Mouse (Mus musculus): ENCODE data around the gene Nrip1. TPM values are rescaled to one million over a fixed set of nuclear protein-coding genes. Genes with fewer than 3 reads are reported as not detected.

The Nrip1 gene
- polyA plus RNA-seq, 1 experiment from 2014 or later, result 19.1 TPM

DNA sequence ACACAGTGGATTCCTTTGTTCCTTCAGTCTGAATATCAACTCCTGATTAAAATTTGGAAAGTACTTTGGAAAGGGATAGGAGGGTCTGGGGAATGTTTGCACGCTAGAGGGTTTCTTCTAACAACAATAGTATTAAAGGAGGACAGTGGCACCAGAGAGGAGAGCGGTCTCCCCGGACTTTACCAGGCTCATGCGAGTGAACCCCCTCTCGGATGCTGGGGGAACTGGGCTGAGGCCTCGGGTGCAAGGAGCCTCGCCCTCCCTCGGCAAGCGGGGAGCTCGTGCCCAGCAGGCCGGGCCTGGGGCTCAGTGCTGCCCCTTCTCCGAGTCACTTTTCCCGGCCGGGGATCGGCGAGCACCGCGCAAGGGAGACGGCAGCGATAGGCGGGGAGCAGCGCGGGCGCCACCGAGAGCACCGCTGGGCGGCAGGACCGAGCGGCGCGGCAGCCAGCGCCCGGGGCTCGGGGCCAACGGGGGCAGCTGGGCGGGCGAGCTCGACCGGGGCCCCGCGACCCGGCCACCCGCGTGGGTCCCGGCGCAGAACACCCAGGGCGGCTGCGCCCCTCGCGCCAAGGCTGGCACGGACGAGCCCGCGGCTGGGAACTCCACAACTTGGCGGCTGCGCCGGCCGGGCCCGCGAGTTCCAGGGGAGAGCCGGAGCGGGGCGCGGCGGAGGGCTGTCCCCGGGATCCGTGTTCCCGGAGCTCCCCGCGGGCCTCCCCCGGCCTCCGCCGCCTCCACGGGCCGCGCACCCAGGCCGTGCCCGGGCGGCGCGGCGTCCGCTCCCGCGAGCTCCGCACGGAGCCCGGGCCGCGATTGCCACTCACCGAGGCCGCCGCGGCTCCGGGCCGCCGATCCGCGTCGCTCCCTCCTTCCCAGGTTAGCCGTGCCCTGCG lies 1.3 kb downstream of the Nrip1 start:
- Histone ChIP-seq H3K4me2 (peak overlapping the region; percentile 96), H3K36me3 (replicated peaks) (no peaks in the 10 kb centered on the region; the same call in 1 of the 2 replicates), H3K4me1 (replicated peaks) (peaks cover 48% of the 10 kb centered on the region), H3K9ac (peak overlapping the region; percentile 99), H3K9me3 (replicated peaks) (no peaks in the 10 kb centered on the region), H3K27ac (replicated peaks) (peak overlapping the region; percentile 97), H3K27me3 (no peaks in the 10 kb centered on the region), H3K4me3 (replicated peaks) (peak overlapping the region; percentile 94)
- peak; percentile 72 for ATAC-seq (ENCODE audit: insufficient read depth)
- WGBS (ENCODE audit: insufficient replicate concordance), result under 1% methylated on average over 86 of the region's 102 CpGs

DNA sequence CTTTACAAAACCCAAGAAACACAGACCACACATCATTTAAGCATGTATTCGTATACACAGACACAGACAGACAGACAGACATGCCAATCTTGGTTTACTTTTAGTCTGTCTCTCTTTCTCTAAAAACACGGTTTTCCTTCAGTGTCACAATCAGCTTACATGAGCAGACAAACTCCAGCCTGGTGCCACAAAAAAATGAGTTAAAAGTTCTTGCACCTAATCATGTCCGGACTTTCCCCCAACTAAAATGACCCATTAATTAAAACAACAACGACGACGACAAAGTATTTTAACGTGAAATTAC lies 2.1 kb downstream of the Nrip1 start:
- H3K4me1 ChIP-seq (replicated peaks), result peaks cover 54% of the 10 kb centered on the region
- H3K4me2 ChIP-seq, result peak overlapping the region; percentile 96
- under 1% methylated on average over 7 of the region's 7 CpGs for WGBS (ENCODE audit: insufficient replicate concordance)
- H3K4me3 ChIP-seq (replicated peaks), result peak overlapping the region; percentile 94
- H3K9ac ChIP-seq, result peak overlapping the region; percentile 99
- H3K27ac ChIP-seq (replicated peaks), result peak overlapping the region; percentile 97
- H3K27me3 ChIP-seq, result no peaks in the 10 kb centered on the region
- ATAC-seq (ENCODE audit: insufficient read depth), result no peak
- no peaks in the 10 kb centered on the region for H3K9me3 ChIP-seq (replicated peaks)
- no peaks in the 10 kb centered on the region; the same call in 1 of the 2 replicates for H3K36me3 ChIP-seq (replicated peaks)

DNA sequence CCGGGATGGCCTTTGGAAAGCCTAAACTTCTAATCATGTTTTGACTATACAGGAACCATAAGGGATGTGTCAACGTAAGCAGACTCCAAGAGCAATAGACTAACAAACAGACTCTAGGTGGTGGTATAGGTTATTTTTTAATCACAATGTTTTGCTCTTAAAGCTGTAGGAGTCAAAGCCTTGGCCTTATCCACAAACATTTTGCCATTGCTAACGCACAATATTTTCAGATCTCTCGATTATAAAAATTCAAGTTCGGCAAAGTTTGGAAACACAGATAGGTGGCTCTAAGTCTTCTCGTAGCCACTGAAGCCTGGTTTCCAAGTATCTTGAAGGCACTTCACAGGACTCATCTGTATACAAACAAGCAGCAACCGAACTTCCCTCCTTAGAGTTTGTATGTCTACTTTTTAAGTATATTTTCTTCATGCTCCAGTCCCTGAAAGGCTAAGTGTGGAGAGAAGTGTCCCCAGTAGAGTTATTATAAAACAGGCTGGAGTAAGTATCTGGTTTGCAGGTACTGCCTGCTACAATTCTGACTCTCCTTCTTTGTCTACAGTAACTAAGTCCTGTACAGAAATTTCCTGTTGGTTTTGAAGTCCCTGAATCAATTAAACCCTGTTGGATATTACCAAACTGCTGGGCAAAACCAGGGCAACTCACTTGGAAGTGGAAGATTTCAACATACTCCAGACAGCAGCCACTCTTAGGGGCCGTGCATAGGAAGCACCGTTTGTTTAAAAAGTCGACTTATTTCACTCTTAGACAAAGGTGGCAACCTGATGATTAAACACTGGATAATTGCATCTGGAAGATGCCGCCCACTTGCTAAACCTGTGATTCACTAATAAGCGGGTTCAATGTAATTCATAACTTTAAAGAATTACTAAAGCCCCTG lies 2.7 kb downstream of the Nrip1 start:
- H3K9me3 ChIP-seq (replicated peaks), result no peaks in the 10 kb centered on the region
- H3K9ac ChIP-seq, result peak overlapping the region; percentile 99
- peak overlapping the region; percentile 94 for H3K4me3 ChIP-seq (replicated peaks)
- H3K27me3 ChIP-seq, result no peaks in the 10 kb centered on the region
- H3K4me1 ChIP-seq (replicated peaks), result peaks cover 60% of the 10 kb centered on the region
- ATAC-seq (ENCODE audit: insufficient read depth), result no peak
- H3K4me2 ChIP-seq, result peak overlapping the region; percentile 96
- 14% methylated on average over 12 of the region's 12 CpGs for WGBS (ENCODE audit: insufficient replicate concordance)
- peak overlapping the region; percentile 97 for H3K27ac ChIP-seq (replicated peaks)
- H3K36me3 ChIP-seq (replicated peaks), result no peaks in the 10 kb centered on the region; the same call in 1 of the 2 replicates

- Histone ChIP-seq H3K27ac (replicated peaks) (peak overlapping the region; percentile 97), H3K4me3 (replicated peaks) (peak overlapping the region; percentile 94), H3K27me3 (no peaks in the 10 kb centered on the region), H3K36me3 (replicated peaks) (no peaks in the 10 kb centered on the region; the same call in 1 of the 2 replicates), H3K9ac (peak overlapping the region; percentile 99), H3K4me2 (peak overlapping the region; percentile 96), H3K4me1 (replicated peaks) (peaks cover 68% of the 10 kb centered on the region), H3K9me3 (replicated peaks) (no peaks in the 10 kb centered on the region)
- WGBS (ENCODE audit: insufficient replicate concordance), result 26% methylated on average over 6 of the region's 6 CpGs
- ATAC-seq (ENCODE audit: insufficient read depth), result peak; percentile 65
Measured at GRCm38 (mm10) chr16:76370041-76370715, 3.4 kb downstream of the Nrip1 start.

- 76% methylated on average over 9 of the region's 9 CpGs for WGBS (ENCODE audit: insufficient replicate concordance)
- Histone ChIP-seq H3K27ac (replicated peaks) (no peak overlapping the region), H3K4me1 (replicated peaks) (peaks cover 76% of the 10 kb centered on the region), H3K27me3 (no peaks in the 10 kb centered on the region), H3K4me2 (peak overlapping the region; percentile 96; the same call in 1 of the 2 replicates), H3K4me3 (replicated peaks) (no peak overlapping the region), H3K9ac (0 out of 2 replicates have a peak overlapping the region, but pooled peaks have one; percentile 10), H3K36me3 (replicated peaks) (no peaks in the 10 kb centered on the region; the same call in 1 of the 2 replicates), H3K9me3 (replicated peaks) (no peaks in the 10 kb centered on the region)
- no peak for ATAC-seq (ENCODE audit: insufficient read depth)
Measured at GRCm38 (mm10) chr16:76369236-76369635, 4.4 kb downstream of the Nrip1 start.

DNA sequence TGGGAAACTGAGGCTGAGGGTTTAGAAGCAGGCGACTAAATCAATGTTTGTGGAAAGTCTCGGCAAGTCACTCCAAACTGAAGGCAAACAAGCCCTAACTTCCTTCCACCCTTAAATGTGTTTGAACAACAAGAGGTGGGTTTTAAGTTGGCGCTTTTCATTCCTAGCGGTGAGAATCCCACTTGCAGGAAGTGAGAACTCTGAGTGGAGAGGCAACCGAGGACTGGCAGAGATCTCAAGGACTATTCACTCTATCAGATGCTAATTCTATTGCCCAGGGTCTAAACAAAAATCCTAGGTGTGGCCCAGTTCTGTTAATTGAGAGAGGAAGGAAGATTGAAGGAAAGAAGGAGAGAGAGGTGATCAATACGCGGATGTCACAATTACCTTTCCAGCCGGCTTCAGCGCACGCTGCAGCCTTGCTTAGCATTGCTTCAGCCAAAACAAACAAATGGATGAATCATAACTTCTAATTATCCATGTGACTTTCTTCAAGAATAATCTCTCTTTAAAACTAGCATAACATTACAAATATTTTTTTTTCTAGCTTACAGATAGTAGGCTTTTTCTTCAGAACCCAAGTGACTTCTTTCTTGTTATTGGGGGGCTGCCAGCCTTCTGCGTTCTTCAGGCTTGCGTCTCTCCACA lies 6.2 kb downstream of the Nrip1 start:
- H3K4me2 ChIP-seq, result no peak overlapping the region
- no peak for ATAC-seq (ENCODE audit: insufficient read depth)
- H3K9ac ChIP-seq, result no peak overlapping the region
- peaks cover 76% of the 10 kb centered on the region for H3K4me1 ChIP-seq (replicated peaks)
- no peaks in the 10 kb centered on the region; the same call in 1 of the 2 replicates for H3K36me3 ChIP-seq (replicated peaks)
- H3K4me3 ChIP-seq (replicated peaks), result no peak overlapping the region
- WGBS (ENCODE audit: insufficient replicate concordance), result 84% methylated on average over 12 of the region's 12 CpGs
- no peak overlapping the region for H3K27ac ChIP-seq (replicated peaks)
- H3K27me3 ChIP-seq, result no peaks in the 10 kb centered on the region
- no peaks in the 10 kb centered on the region for H3K9me3 ChIP-seq (replicated peaks)

DNA sequence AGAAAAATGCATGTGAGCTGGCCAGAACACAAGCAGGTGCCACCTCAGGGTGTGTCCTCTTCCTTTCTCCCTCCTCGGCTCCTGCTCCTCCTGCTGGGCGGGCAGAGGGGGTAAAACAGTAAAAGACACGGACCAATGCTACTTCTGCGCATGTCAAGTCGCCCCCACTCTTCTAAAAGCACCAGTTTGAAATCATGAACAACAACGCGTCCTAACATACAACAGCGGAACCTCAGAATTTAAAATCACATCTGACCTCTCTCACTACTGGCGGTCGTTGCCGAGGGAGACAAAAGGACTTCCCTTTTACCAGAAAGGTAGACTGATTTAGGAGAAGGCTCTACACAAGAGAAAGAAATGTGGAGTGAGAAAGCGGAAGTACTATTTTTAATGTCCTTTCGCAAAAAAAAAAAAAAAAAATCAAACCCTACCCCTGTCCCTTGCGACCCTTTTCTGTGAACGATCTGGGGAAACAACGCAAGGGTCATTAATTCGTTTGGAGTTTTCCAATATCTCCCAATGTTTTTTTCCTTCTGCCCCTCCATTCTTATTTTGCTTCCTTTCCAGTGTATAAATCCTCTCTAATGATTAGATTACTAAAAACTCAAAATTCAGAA lies 7.7 kb downstream of the Nrip1 start:
- H3K9ac ChIP-seq, result no peak overlapping the region
- H3K27ac ChIP-seq (replicated peaks), result peak overlapping the region; percentile 15; the same call in 1 of the 2 replicates
- peaks cover 74% of the 10 kb centered on the region for H3K4me1 ChIP-seq (replicated peaks)
- H3K36me3 ChIP-seq (replicated peaks), result peaks cover 10% of the 10 kb centered on the region
- ATAC-seq (ENCODE audit: insufficient read depth), result no peak
- no peaks in the 10 kb centered on the region for H3K27me3 ChIP-seq
- H3K4me2 ChIP-seq, result peak overlapping the region; percentile 29
- no peaks in the 10 kb centered on the region for H3K9me3 ChIP-seq (replicated peaks)
- peak overlapping the region; percentile 7; the same call in 1 of the 2 replicates for H3K4me3 ChIP-seq (replicated peaks)
- WGBS (ENCODE audit: insufficient replicate concordance), result 31% methylated on average over 17 of the region's 17 CpGs

DNA sequence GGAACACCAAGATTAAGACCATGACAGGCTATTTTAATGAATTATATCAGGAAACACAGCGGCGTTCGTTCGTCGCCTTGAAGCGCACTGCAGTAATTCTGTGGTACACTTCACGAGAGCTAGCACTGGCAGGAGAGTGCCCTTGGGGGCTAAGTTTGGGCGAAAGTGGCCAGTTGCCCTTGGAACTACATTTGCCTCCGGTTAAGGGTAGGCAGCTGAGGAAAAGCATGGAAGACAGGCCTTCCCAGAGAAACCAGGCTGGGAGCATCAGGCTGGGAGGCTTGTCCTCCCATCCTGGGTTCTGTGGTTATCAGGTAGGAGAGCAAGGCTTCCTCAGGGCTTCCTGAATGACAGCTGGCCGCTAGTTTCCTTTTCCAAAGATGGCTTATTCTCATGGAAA lies 8.4 kb downstream of the Nrip1 start:
- Histone ChIP-seq H3K9me3 (replicated peaks) (no peaks in the 10 kb centered on the region), H3K9ac (peak overlapping the region; percentile 0; the same call in 1 of the 2 replicates), H3K27ac (replicated peaks) (peak overlapping the region; percentile 15; the same call in 1 of the 2 replicates), H3K36me3 (replicated peaks) (peaks cover 14% of the 10 kb centered on the region), H3K4me2 (peak overlapping the region; percentile 29), H3K27me3 (no peaks in the 10 kb centered on the region), H3K4me3 (replicated peaks) (no peak overlapping the region), H3K4me1 (replicated peaks) (peaks cover 68% of the 10 kb centered on the region)
- 63% methylated on average over 10 of the region's 10 CpGs for WGBS (ENCODE audit: insufficient replicate concordance)
- ATAC-seq (ENCODE audit: insufficient read depth), result no peak

DNA sequence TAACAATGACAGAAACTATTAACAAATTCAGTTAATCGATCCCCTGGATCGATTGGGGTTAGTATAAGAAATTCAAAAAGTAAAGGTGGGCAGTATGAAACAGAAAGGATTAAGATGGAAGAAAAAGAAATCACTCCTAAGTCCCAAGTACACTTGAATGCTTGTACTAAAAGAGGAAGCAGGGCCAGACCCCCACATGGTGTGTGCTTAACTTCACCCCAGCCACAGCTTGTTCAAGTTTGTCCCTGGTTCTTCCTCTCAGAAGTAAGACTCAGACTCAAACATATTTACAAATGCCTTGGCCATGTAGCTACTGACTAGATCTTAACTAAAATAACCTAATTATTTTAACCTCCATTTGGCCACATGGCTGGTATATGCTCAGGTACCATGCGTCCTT lies 10.0 kb downstream of the Nrip1 start:
- no peaks in the 10 kb centered on the region for H3K27me3 ChIP-seq
- no peak for ATAC-seq (ENCODE audit: insufficient read depth)
- no peak overlapping the region for H3K9ac ChIP-seq
- H3K4me3 ChIP-seq (replicated peaks), result no peak overlapping the region
- H3K4me1 ChIP-seq (replicated peaks), result peaks cover 53% of the 10 kb centered on the region
- no peak overlapping the region for H3K27ac ChIP-seq (replicated peaks)
- H3K9me3 ChIP-seq (replicated peaks), result no peaks in the 10 kb centered on the region
- peaks cover 16% of the 10 kb centered on the region for H3K36me3 ChIP-seq (replicated peaks)
- H3K4me2 ChIP-seq, result no peak overlapping the region
- 79% methylated on average over 3 of the region's 3 CpGs for WGBS (ENCODE audit: insufficient replicate concordance)

- Histone ChIP-seq H3K4me2 (0 out of 2 replicates have a peak overlapping the region, but pooled peaks have one; percentile 5), H3K4me1 (replicated peaks) (peaks cover 54% of the 10 kb centered on the region), H3K27me3 (no peaks in the 10 kb centered on the region), H3K4me3 (replicated peaks) (no peak overlapping the region), H3K27ac (replicated peaks) (no peak overlapping the region), H3K36me3 (replicated peaks) (peaks cover 16% of the 10 kb centered on the region), H3K9me3 (replicated peaks) (no peaks in the 10 kb centered on the region), H3K9ac (no peak overlapping the region)
- 70% methylated on average over 12 of the region's 12 CpGs for WGBS (ENCODE audit: insufficient replicate concordance)
- no peak for ATAC-seq (ENCODE audit: insufficient read depth)
Measured at GRCm38 (mm10) chr16:76362982-76363381, 10.6 kb downstream of the Nrip1 start.
